Mouse (Mus musculus) fibroblast of lung, adult 2 months (primary cell): ENCODE results near the gene Hao1.

Experiments
- DNase-seq: peaks from one replicate; pipeline ENCODE4 v3.0.0-alpha.2; 2011; ENCODE audit warnings: low read depth

The Hao1 gene

DNA sequence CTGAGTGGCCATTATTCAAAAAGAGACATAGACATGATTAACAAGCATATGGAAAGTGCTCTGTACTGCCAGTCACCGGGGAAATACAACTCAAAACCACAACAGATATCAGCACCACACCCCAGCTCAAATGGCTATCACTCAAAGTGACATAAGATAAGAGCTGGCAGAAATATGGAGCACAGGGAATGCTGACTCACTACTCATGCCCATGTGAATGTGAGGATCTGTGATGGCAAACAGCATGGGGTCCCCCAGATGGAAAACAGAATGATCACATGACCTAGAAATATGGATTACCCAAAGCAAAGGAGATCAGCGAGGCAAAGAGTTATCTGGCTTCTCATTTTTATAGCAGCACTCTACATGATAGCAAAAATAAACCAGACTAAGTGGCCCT, 89.0 kb downstream of the Hao1 start:
- no peak for DNase-seq

DNA sequence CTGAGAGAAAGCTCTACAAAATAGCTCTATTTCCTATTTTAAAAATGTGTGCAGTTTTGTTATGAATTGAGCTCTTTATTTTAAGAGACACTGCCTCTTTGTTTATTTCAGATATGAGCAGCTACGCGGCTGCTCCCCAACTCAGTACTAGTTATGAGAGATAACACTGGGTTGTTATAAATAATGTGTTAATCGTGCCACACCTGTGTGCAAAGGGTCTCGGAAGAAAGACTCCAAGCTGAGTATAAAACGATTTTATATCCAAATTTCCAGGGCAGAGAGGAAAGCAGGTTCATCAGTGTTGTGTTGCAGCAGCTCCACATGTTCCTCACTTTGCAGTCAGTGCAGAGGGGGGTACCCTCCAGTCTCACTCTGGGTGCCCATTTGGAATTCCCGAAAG, 91.8 kb downstream of the Hao1 start:
- DNase-seq: no peak

DNA sequence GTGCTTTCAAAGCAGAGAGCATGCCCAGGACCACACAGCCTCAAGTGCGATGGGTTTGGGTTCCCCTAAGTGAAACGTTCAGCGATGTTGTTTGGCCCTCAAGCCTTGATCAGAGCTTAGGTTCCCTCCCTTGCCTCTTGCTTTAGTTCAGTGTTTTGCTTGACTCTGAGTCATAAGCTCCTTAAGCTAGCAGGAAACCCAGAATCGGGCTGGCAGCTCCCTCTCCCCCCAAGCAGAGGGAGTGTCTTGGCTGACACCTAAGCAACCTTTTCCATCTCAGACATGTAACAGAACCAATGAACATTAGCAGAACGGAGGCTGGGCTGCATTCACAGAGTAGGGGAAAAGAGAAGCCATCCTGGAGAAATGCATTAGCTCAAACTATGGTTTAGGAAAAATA, 93.3 kb downstream of the Hao1 start:
- peak; percentile 60 for DNase-seq

DNA sequence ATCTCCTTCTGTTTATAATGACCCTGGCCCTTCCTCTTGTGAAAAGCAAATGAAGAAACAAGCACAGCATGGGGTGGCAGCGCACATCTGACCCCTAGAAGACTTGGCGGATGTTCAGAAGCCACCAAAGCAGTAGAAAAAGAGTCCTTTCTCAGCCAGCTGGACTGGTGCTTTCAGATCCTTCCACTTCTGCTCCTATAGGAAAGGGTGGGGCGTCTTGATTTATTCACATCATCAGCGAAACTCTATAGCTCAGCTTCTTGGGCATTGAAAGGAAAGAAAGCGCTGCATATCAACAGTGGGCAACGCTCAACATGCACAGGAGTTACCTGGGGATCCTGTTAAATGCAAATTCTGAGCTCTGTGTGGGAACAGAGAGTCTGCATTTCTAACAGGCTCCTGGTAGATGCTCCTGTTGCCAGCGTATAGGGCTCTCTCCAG, 98.1 kb downstream of the Hao1 start:
- no peak for DNase-seq

DNA sequence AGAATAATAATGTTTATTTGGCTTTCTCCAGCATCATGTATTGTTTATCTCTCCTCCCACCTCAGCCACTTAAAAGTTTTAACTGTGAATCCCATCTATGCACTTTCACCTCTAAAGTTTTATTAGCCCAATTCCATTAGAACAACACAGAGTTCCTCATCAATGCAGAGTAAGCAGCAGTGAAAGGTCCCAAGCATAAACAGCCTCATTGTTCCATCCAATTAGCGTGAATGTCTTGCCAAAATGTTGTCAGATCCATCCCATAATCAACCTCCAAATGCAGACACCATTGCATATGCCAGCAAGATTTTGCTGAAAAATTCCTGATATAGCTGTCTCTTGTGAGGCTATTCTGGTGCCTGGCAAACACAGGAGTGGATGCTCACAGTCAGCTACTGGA, 101.4 kb downstream of the Hao1 start:
- DNase-seq: no peak

DNA sequence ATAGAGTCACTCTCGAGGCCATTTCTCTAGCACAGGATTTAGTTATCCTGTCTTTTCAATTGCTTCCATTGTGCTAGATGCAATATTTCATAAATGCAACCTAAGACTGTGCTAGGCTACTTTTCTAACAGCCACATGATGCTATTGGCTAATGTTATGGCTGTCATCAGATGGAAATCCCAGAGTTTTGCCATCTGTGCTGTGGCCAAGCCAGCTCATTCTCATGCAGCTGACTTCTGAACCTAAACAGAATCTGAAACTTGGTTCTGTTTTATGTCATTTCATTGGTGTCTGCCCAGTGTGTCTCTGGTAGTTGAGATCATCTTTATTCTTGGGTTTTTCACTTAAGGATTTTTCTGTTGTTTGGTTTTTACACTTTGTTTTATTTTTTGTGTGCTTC, 103.2 kb downstream of the Hao1 start:
- DNase-seq: peak; percentile 24
